ENCODE assay signal across 8 mouse cellular contexts in genomic region chr17:28207591-28208313, GRCm38 (mm10). TPM values are rescaled to one million over a fixed set of nuclear protein-coding genes. Genes with fewer than 3 reads are reported as not detected.
A peak's percentile ranks its signal among the peaks of the same experiment; 100 is the strongest.
DNase-seq lines count a peak whose midpoint lies in the region; ATAC-seq and TF ChIP-seq lines count a peak whose summit lies in the region.

TSS of gene Def6 (plus strand) at chr17:28207778.

- no peaks in the 10 kb centered on the region for H3K36me3 ChIP-seq in ES-Bruce4 (ENCODE audit: control insufficient read depth, insufficient read depth, low read length, poor library complexity, severe bottlenecking)
- peaks cover 11% of the 10 kb centered on the region; the same call in 1 of the 2 replicates for H3K36me3 ChIP-seq in forebrain, embryonic 15.5 days

- peaks cover 3% of the 10 kb centered on the region for H3K4me1 ChIP-seq in ES-Bruce4 (ENCODE audit: control insufficient read depth, insufficient read depth, low read length)
- H3K4me1 ChIP-seq in forebrain, embryonic 15.5 days: no peaks in the 10 kb centered on the region

- TF ChIP-seq POLR2A in ES-Bruce4 (IDR thresholded peaks at IDR 0.05; ENCODE audit: insufficient read depth, low read length): peak; percentile 77

- peak; percentile 78 to 82 for DNase-seq in adrenal gland, postnatal 36 days
- peak; percentile 35 to 39 for DNase-seq in layer of hippocampus, postnatal 14 days (ENCODE audit: low spot score in 2 of 2)
- DNase-seq in right cerebral cortex, postnatal 25 days: peak; percentile 38
- DNase-seq in urinary bladder, postnatal 36 days (ENCODE audit: low spot score in 2 of 2): peak; percentile 80 to 83

- no peaks in the 10 kb centered on the region for H3K9me3 ChIP-seq in ES-Bruce4 (replicated peaks; ENCODE audit: control insufficient read depth, insufficient read depth, low read length, poor library complexity, severe bottlenecking)
- H3K9me3 ChIP-seq in forebrain, embryonic 15.5 days: no peaks in the 10 kb centered on the region

- TF ChIP-seq EP300 in ES-Bruce4 (IDR thresholded peaks at IDR 0.05; ENCODE audit: insufficient read depth, low read depth, low read length): peak; percentile 72; the same call in 1 of the 2 replicates

- H3K9ac ChIP-seq in ES-Bruce4 (ENCODE audit: low read depth, poor library complexity, severe bottlenecking): peak within 1 kb of the TSS; percentile 73
- no peak within 1 kb of the TSS for H3K9ac ChIP-seq in forebrain, embryonic 15.5 days (replicated peaks)

- H3K27me3 ChIP-seq in ES-Bruce4 (ENCODE audit: control insufficient read depth, insufficient read depth, low read length, poor library complexity, severe bottlenecking): no peaks in the 10 kb centered on the region
- H3K27me3 ChIP-seq in forebrain, embryonic 15.5 days: no peaks in the 10 kb centered on the region

- TF ChIP-seq CTCF in ES-Bruce4 (IDR thresholded peaks at IDR 0.05; ENCODE audit: low read depth, low read length): peak; percentile 71

- no peak within 1 kb of the TSS; the same call in 1 of the 2 replicates for H3K4me2 ChIP-seq in forebrain, embryonic 15.5 days (replicated peaks)

- peak; percentile 18; the same call in 1 of the 2 replicates for ATAC-seq in forebrain, embryonic 15.5 days (replicated peaks)
- ATAC-seq in hematopoietic stem cell, adult 5-6 weeks (replicated peaks in 1 of 2; ENCODE audit: insufficient read depth in 1 of 2, low FRiP score in 2 of 2, low TSS enrichment in 1 of 2, low read depth in 1 of 2, poor library complexity in 2 of 2, severe bottlenecking in 2 of 2): peak; percentile 68 to 81
- ATAC-seq in megakaryocyte progenitor cell, adult 5-6 weeks (replicated peaks; ENCODE audit: poor library complexity): peak; percentile 76

- WGBS in forebrain, embryonic 15.5 days: 26% methylated on average over 26 of the region's 26 CpGs

- peak within 1 kb of the TSS; percentile 73 for H3K4me3 ChIP-seq in ES-Bruce4 (ENCODE audit: low read depth, low read length)
- H3K4me3 ChIP-seq in forebrain, embryonic 15.5 days: no peak within 1 kb of the TSS

- peak within 1 kb of the TSS; percentile 52 for H3K27ac ChIP-seq in ES-Bruce4 (ENCODE audit: insufficient read depth, low read length)
- H3K27ac ChIP-seq in forebrain, embryonic 15.5 days (replicated peaks): no peak within 1 kb of the TSS

RNA-seq across cellular contexts. Expression of gene Def6, which starts in this region (rescaled TPM):
- polyA plus RNA-seq in ES-Bruce4 (2011; ENCODE audit: insufficient read depth, insufficient read length, low read depth, missing spikeins): 28.4 and 30.7 TPM in 2 replicates
- 1 to 10 TPM; 1.4 to 1.5 TPM for total RNA-seq in adrenal gland, postnatal 36 days (2021)
- 3.7 and 4.8 TPM in 2 replicates for polyA plus RNA-seq in forebrain, embryonic 15.5 days (2015; fragmentation: Nextera tagmentation; extraction: Ambion mirVana)
- 113 and 137 TPM in 2 replicates for total RNA-seq in hematopoietic stem cell, adult 5-6 weeks (2017)
- total RNA-seq in layer of hippocampus, postnatal 14 days (2021): 1 to 10 TPM; 3.7 to 3.9 TPM
- total RNA-seq in megakaryocyte progenitor cell, adult 5-6 weeks (2015): 38.0 and 50.6 TPM in 2 replicates
- 142 and 149 TPM in 2 replicates for total RNA-seq in megakaryocyte progenitor cell, adult 5-6 weeks (2017)

Comparison
In these comparisons a context has a peak if more than half of its experiments do, and no peak if none do; other contexts are left out.
1. RNA of gene Def6 (total RNA-seq): 38.0 to 149 TPM in megakaryocyte progenitor cell, adult 5-6 weeks and 113 to 137 TPM in hematopoietic stem cell, adult 5-6 weeks; 3.7 to 3.9 TPM in layer of hippocampus, postnatal 14 days and 1.4 to 1.5 TPM in adrenal gland, postnatal 36 days; every median in the first group is over 4 times any median in the second.
2. ATAC-seq: peak in every context shown above with its lines; median percentile 76 in megakaryocyte progenitor cell, adult 5-6 weeks; 74 in hematopoietic stem cell, adult 5-6 weeks; 18 in forebrain, embryonic 15.5 days.
3. Peak in every context shown above with its lines, with median percentiles within 50 percentile points of each other: DNase-seq.